Mouse (Mus musculus) fat pad, adult 2 months (tissue): ENCODE data around the gene Amy2a1.
"Not testable (repeated sequence)": the region's sequence is repeated elsewhere in the genome, so short reads cannot be mapped to it uniquely, and the experiment has no call there.

Experiments
- DNase-seq: peaks from one replicate; pipeline ENCODE4 v3.0.0-alpha.2; 2011; ENCODE audit warnings: low read depth, low spot score; ENCODE audit errors: extremely low read depth

Amy2a1 gene

GRCm38 (mm10) chr3:113532328-113532727 lies at the start of gene Amy2a1:
Gene Amy2a1, minus strand, starts transcription at chr3:113532428.
- not testable (repeated sequence) for DNase-seq

DNA sequence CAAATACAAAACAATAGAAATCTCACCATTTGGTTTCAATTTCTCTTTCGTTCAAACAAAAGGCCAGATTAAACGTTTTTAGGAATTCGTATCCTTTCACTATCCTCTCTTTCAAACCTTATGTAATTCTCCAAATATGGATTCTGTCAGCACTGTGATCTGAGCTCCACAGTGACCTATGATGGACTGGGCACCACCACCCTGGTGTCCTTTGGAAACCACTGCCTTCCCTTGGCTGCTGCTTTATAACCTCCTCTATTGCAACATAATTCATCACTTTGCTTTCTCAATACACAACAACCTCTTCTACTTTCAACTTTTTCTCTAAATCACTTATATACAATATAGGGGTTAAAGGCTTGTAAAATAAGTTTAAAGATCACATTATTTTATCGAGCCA lies 42.4 kb upstream of the Amy2a1 start:
- DNase-seq: no peak

DNA sequence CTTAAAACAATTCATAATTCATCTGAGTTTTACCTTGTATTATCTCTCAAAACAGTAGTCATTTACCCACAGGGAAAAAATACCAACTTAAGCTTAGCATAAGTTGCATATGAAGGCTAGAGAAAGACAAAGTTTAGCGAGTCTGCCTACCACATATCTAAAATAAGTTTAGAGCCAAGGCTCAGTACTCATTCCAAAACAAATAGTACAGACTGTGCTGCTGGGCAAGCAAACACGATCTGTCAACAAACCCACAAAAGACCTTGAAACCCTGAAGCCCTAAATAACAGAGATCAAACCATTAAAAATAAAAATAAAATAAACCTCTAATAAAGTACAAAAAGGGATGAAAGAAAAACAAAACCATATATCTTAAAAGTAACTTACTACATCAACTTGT lies 41.9 kb upstream of the Amy2a1 start:
- DNase-seq: no peak

DNA sequence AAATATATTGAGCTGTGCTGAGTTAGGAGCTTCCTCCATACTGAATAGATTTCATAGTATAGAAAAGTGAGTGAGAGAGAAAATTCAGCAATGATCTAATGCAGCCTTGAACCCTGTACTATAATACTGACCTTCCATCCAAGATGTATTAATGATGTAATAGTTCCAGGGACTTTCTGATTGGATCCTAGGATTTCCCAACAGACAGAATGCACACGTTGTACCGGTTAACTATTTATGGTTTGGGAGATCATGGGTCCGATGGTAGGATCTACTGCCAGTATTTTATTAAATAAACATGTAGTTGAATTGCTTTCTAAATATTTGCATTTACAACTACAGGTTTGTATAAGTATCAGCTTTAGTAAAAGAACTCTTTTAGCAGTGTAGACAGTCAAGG lies 39.9 kb upstream of the Amy2a1 start:
- no peak for DNase-seq

GRCm38 (mm10) chr3:113539692-113540091 lies 7.5 kb upstream of the Amy2a1 start:
- no peak for DNase-seq
